Mouse (Mus musculus): ENCODE data around the gene Ppp1r10. TPM values are rescaled to one million over a fixed set of nuclear protein-coding genes. Genes with fewer than 3 reads are reported as not detected.
A peak's percentile ranks its signal among the peaks of the same experiment; 100 is the strongest.

Ppp1r10 gene
- total and polyA plus RNA-seq, 3 experiments, result 14.5 to 70.3 (median 31.6) TPM

- no peak for DNase-seq (ENCODE audit: extremely low read depth)
- no peaks in the 10 kb centered on the region for H3K9me3 ChIP-seq (replicated peaks; ENCODE audit: low read length)
- no peaks in the 10 kb centered on the region for H3K79me2 ChIP-seq (replicated peaks; ENCODE audit: control insufficient read depth, extremely low read depth, insufficient read depth, poor library complexity, severe bottlenecking)
- TF ChIP-seq MAFK (IDR thresholded peaks at IDR 0.05; ENCODE audit: insufficient replicate concordance, low read length) (peak; percentile 81), ELF1 (IDR thresholded peaks at IDR 0.05; ENCODE audit: low read depth, low read length) (no peak), SMC3 (IDR thresholded peaks at IDR 0.05; ENCODE audit: low read depth, low read length) (no peak), PAX5 (IDR thresholded peaks at IDR 0.05; ENCODE audit: low read length) (no peak), JUN (IDR thresholded peaks at IDR 0.05; ENCODE audit: insufficient read depth, low read depth, low read length) (no peak), CHD2 (IDR thresholded peaks at IDR 0.05; ENCODE audit: low read length) (no peak)
- H3K4me2 ChIP-seq (ENCODE audit: insufficient read depth, low read depth, poor library complexity, severe bottlenecking), result no peak overlapping the region
- in situ Hi-C loops (cut with MboI; ENCODE audit: low pct_ligation_motif_present, low pct_unique_long_range_greater_than_20kb, low sequenced_read_pairs), result no loop called here
- H3K36me3 ChIP-seq (replicated peaks in 1 of 2; ENCODE audit: control insufficient read depth in 1 of 2, insufficient read depth in 1 of 2, low read length in 1 of 2), result peaks cover 21 to 71% of the 10 kb centered on the region in 2 experiments
- H3K27me3 ChIP-seq (replicated peaks), result no peaks in the 10 kb centered on the region
- no peak overlapping the region for H3K9ac ChIP-seq (ENCODE audit: insufficient read depth, low read depth)
- H3K4me1 ChIP-seq (ENCODE audit: control insufficient read depth in 1 of 2, insufficient read depth in 2 of 2), result peaks cover 0 to 24% of the 10 kb centered on the region in 2 experiments; a peak in 3 of 4 replicates
- no peak overlapping the region for H3K27ac ChIP-seq (ENCODE audit: insufficient read depth, low read depth)
- H3K4me3 ChIP-seq (replicated peaks in 1 of 3; ENCODE audit: low read depth in 2 of 3, low read length in 2 of 3, poor library complexity in 1 of 3), result no peak overlapping the region
- dilution Hi-C loops (cut with MboI; ENCODE audit: extremely low pct_ligation_motif_present, extremely low pct_unique_long_range_greater_than_20kb, low sequenced_read_pairs), result no loop called here
These were observed 10.6 kb upstream of the Ppp1r10 start for GRCm38 (mm10) chr17:35905587-35905986.

DNA sequence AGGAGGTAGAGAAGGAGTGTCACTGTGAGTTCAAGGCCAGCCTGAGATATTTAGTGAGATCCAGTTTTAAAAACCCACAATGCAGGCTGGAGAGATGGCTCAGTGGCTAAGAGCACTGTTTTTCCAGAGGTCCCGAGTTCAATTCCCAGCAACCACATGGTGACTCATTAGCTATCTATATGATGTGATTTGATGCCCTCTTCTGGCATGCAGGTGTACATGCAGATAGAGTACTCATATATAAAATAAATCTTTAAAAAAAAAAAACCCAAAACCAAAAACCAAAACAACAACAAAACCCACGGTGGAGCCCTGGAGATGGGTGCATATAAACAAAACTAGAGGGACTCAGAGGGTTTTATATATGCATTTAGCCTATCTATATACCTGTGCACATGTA lies 8.6 kb upstream of the Ppp1r10 start:
- Histone ChIP-seq H3K9ac (ENCODE audit: insufficient read depth, low read depth) (no peak overlapping the region), H3K9me3 (replicated peaks; ENCODE audit: low read length) (no peaks in the 10 kb centered on the region), H3K79me2 (replicated peaks; ENCODE audit: control insufficient read depth, extremely low read depth, insufficient read depth, poor library complexity, severe bottlenecking) (no peaks in the 10 kb centered on the region), H3K4me3 (replicated peaks in 1 of 3; ENCODE audit: low read depth in 2 of 3, low read length in 2 of 3, poor library complexity in 1 of 3) (no peak overlapping the region), H3K27ac (ENCODE audit: insufficient read depth, low read depth) (no peak overlapping the region), H3K36me3 (replicated peaks in 1 of 2; ENCODE audit: control insufficient read depth in 1 of 2, insufficient read depth in 1 of 2, low read length in 1 of 2) (peaks cover 37 to 73% of the 10 kb centered on the region in 2 experiments), H3K27me3 (replicated peaks) (no peaks in the 10 kb centered on the region), H3K4me2 (ENCODE audit: insufficient read depth, low read depth, poor library complexity, severe bottlenecking) (no peak overlapping the region), H3K4me1 (ENCODE audit: control insufficient read depth in 1 of 2, insufficient read depth in 2 of 2) (peaks cover 0 to 37% of the 10 kb centered on the region in 2 experiments; a peak in 3 of 4 replicates)
- TF ChIP-seq TCF12 (IDR thresholded peaks at IDR 0.05; ENCODE audit: low read depth, low read length), result no peak
- TF ChIP-seq ZNF384 (IDR thresholded peaks at IDR 0.05; ENCODE audit: low read depth, low read length), result peak; percentile 74
- TF ChIP-seq MYC (IDR thresholded peaks at IDR 0.05; ENCODE audit: low read depth, low read length), result peak; percentile 73
- peak; percentile 75 for TF ChIP-seq JUND (conservative IDR thresholded peaks at IDR 0.05; ENCODE audit: low read depth, low read length)
- peak; percentile 34; the same call in 1 of the 2 replicates for TF ChIP-seq JUN (IDR thresholded peaks at IDR 0.05; ENCODE audit: insufficient read depth, low read depth, low read length)
- TF ChIP-seq SMC3 (IDR thresholded peaks at IDR 0.05; ENCODE audit: low read depth, low read length), result peak; percentile 24; the same call in 1 of the 2 replicates
- TF ChIP-seq CTCF (conservative IDR thresholded peaks at IDR 0.05 in 1 of 2, IDR thresholded peaks at IDR 0.05 in 1 of 2; ENCODE audit: low read depth in 2 of 2, low read length in 2 of 2), result peak in 1 of 2 experiments; percentile 54; a peak in 2 of 4 replicates
- TF ChIP-seq ZC3H11A (IDR thresholded peaks at IDR 0.05; ENCODE audit: low read depth, low read length), result no peak
- TF ChIP-seq UBTF (IDR thresholded peaks at IDR 0.05; ENCODE audit: low read depth, low read length), result no peak
- no peak for TF ChIP-seq ZKSCAN1 (IDR thresholded peaks at IDR 0.05; ENCODE audit: borderline replicate concordance, low read depth, low read length)
- TF ChIP-seq RAD21 (IDR thresholded peaks at IDR 0.05; ENCODE audit: low read depth, low read length), result peak; percentile 47
- dilution Hi-C loops (cut with MboI; ENCODE audit: extremely low pct_ligation_motif_present, extremely low pct_unique_long_range_greater_than_20kb, low sequenced_read_pairs) (no loop called here), in situ Hi-C loops (cut with MboI; ENCODE audit: low pct_ligation_motif_present, low pct_unique_long_range_greater_than_20kb, low sequenced_read_pairs) (no loop called here)
- DNase-seq (ENCODE audit: extremely low read depth), result no peak

Data from CH12.LX (cell line).